Mouse (Mus musculus): ENCODE results near the gene Panx1. TPM values are rescaled to one million over a fixed set of nuclear protein-coding genes. Genes with fewer than 3 reads are reported as not detected.

Panx1 gene
- polyA plus RNA-seq, 1 experiment from 2014 or later = 51.7 TPM

- Histone ChIP-seq H3K4me3 (ENCODE audit: low read depth, low read length) (no peak overlapping the region), H3K9ac (replicated peaks; ENCODE audit: low read depth, low read length) (no peak overlapping the region), H3K27ac (ENCODE audit: low read length) (no peak overlapping the region), H3K9me3 (ENCODE audit: control insufficient read depth, low read depth, low read length) (no peaks in the 10 kb centered on the region), H3K36me3 (ENCODE audit: control insufficient read depth, insufficient read depth, low read length) (no peaks in the 10 kb centered on the region), H3K4me1 (ENCODE audit: control insufficient read depth, insufficient read depth, low read length) (peaks cover 8% of the 10 kb centered on the region; the same call in 1 of the 2 replicates), H3K4me2 (replicated peaks; ENCODE audit: low read depth, low read length) (no peak overlapping the region), H3K27me3 (ENCODE audit: control insufficient read depth, insufficient read depth, low read length) (no peaks in the 10 kb centered on the region)
- 84% methylated on average over 11 of the region's 11 CpGs for WGBS
- ATAC-seq (ENCODE audit: insufficient number of reproducible peaks, insufficient read depth, low FRiP score, low read depth) = no peak
Measured at GRCm38 (mm10) chr9:15041556-15041955, 3.7 kb downstream of the Panx1 start.

DNA sequence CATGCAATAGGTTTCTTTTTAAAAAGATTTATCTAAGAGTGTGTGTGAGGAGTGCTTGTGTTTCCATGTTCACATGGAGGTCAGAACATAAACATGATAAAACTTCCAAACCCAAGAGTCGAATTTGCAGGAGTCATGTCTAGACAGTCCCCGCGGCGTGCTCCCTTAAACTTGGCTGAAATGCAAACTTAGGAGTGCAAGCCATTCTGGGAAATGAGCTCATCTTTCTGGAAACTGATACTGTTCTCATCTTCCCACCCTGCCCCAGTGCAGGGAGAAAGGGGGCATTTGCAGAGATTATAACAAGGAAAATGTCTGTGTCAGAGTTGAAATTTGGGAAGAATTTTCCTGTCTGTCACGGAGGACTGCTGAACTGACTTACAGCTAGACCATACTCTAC lies 5.4 kb downstream of the Panx1 start:
- no peak for ATAC-seq (ENCODE audit: insufficient number of reproducible peaks, insufficient read depth, low FRiP score, low read depth)
- no peaks in the 10 kb centered on the region for H3K9me3 ChIP-seq (ENCODE audit: control insufficient read depth, low read depth, low read length)
- H3K27ac ChIP-seq (ENCODE audit: low read length) = no peak overlapping the region
- H3K4me1 ChIP-seq (ENCODE audit: control insufficient read depth, insufficient read depth, low read length) = 0 out of 2 replicates have a peak, but pooled peaks cover 5% of the 10 kb centered on the region
- H3K4me3 ChIP-seq (ENCODE audit: low read depth, low read length) = no peak overlapping the region
- H3K4me2 ChIP-seq (replicated peaks; ENCODE audit: low read depth, low read length) = no peak overlapping the region
- H3K27me3 ChIP-seq (ENCODE audit: control insufficient read depth, insufficient read depth, low read length) = no peaks in the 10 kb centered on the region
- H3K36me3 ChIP-seq (ENCODE audit: control insufficient read depth, insufficient read depth, low read length) = no peaks in the 10 kb centered on the region
- 83% methylated on average over 5 of the region's 5 CpGs for WGBS
- H3K9ac ChIP-seq (replicated peaks; ENCODE audit: low read depth, low read length) = no peak overlapping the region

DNA sequence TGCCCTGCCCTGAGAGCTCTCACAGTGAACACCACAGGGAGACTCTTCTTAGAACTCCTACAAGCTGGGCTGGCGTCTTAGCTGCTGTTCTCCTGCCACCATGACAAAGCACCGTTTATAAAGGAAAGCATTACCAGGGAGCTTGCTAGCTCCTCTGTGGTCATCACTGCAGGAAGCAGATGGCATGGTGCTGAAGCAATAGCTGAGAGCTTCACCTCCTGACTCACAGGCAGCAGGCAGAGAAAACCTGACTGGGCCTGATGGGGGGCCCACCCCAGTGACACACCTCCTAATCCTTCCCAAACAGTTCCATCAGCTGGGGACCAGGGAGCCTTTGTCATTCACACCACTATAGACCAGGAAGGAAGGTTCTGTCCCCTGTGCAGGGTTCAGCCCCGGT lies 7.6 kb downstream of the Panx1 start:
- no peaks in the 10 kb centered on the region for H3K36me3 ChIP-seq (ENCODE audit: control insufficient read depth, insufficient read depth, low read length)
- H3K27me3 ChIP-seq (ENCODE audit: control insufficient read depth, insufficient read depth, low read length) = no peaks in the 10 kb centered on the region
- peak; percentile 26; the same call in 1 of the 2 replicates for ATAC-seq (ENCODE audit: insufficient number of reproducible peaks, insufficient read depth, low FRiP score, low read depth)
- no peak overlapping the region for H3K4me3 ChIP-seq (ENCODE audit: low read depth, low read length)
- H3K9ac ChIP-seq (replicated peaks; ENCODE audit: low read depth, low read length) = no peak overlapping the region
- H3K4me1 ChIP-seq (ENCODE audit: control insufficient read depth, insufficient read depth, low read length) = no peaks in the 10 kb centered on the region
- H3K27ac ChIP-seq (ENCODE audit: low read length) = peak overlapping the region; percentile 63; the same call in 1 of the 2 replicates
- H3K9me3 ChIP-seq (ENCODE audit: control insufficient read depth, low read depth, low read length) = no peaks in the 10 kb centered on the region
- 47% methylated on average over 3 of the region's 3 CpGs for WGBS
- H3K4me2 ChIP-seq (replicated peaks; ENCODE audit: low read depth, low read length) = no peak overlapping the region

GRCm38 (mm10) chr9:15037237-15037636 lies 8.0 kb downstream of the Panx1 start:
- Histone ChIP-seq H3K9ac (replicated peaks; ENCODE audit: low read depth, low read length) (no peak overlapping the region), H3K4me3 (ENCODE audit: low read depth, low read length) (no peak overlapping the region), H3K27ac (ENCODE audit: low read length) (no peak overlapping the region), H3K36me3 (ENCODE audit: control insufficient read depth, insufficient read depth, low read length) (no peaks in the 10 kb centered on the region), H3K27me3 (ENCODE audit: control insufficient read depth, insufficient read depth, low read length) (no peaks in the 10 kb centered on the region), H3K9me3 (ENCODE audit: control insufficient read depth, low read depth, low read length) (no peaks in the 10 kb centered on the region), H3K4me1 (ENCODE audit: control insufficient read depth, insufficient read depth, low read length) (no peaks in the 10 kb centered on the region), H3K4me2 (replicated peaks; ENCODE audit: low read depth, low read length) (no peak overlapping the region)
- peak; percentile 54 for ATAC-seq (ENCODE audit: insufficient number of reproducible peaks, insufficient read depth, low FRiP score, low read depth)

DNA sequence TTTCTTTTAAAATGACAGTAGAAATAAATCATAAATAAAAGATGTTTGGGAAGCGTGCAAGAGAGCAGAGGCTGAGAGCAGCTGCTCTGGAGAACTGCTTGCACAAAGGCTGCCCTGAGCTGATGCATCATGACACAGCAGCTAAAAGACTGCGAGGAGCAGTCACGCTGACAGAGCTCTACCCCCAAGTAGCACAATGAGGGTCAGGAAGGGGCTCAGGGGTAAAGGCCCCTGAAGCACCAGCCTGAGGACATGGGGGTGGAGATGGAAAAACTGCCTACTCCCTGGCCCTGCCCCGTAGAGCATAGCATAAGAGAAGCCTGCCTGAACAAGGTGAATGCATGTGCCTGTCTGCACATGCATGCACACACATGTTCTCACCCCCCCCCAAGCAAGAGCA lies 8.5 kb downstream of the Panx1 start:
- 42% methylated on average over 4 of the region's 4 CpGs for WGBS
- H3K9ac ChIP-seq (replicated peaks; ENCODE audit: low read depth, low read length) = no peak overlapping the region
- H3K27ac ChIP-seq (ENCODE audit: low read length) = no peak overlapping the region
- no peak overlapping the region for H3K4me3 ChIP-seq (ENCODE audit: low read depth, low read length)
- no peaks in the 10 kb centered on the region for H3K4me1 ChIP-seq (ENCODE audit: control insufficient read depth, insufficient read depth, low read length)
- no peak overlapping the region for H3K4me2 ChIP-seq (replicated peaks; ENCODE audit: low read depth, low read length)
- H3K36me3 ChIP-seq (ENCODE audit: control insufficient read depth, insufficient read depth, low read length) = no peaks in the 10 kb centered on the region
- no peaks in the 10 kb centered on the region for H3K9me3 ChIP-seq (ENCODE audit: control insufficient read depth, low read depth, low read length)
- H3K27me3 ChIP-seq (ENCODE audit: control insufficient read depth, insufficient read depth, low read length) = no peaks in the 10 kb centered on the region
- ATAC-seq (ENCODE audit: insufficient number of reproducible peaks, insufficient read depth, low FRiP score, low read depth) = peak; percentile 42; the same call in 1 of the 2 replicates

DNA sequence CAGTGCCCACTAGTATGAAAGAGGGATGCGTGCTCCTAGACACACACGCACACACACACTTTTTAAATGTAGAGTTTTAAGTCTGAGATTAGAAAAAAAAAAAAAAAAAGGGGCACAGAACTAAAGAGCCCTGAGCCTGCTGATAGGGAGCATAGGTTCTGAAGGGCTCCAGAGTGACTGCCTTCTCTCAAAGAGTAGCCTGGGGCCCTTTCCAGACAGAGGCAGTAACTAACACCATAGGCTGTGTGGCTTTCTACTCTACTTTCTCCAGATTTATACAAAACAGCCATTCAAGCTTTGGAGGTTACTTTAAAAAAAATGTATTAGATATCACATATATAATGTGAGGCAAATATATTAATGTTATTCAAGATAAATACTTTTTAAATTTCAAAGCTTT lies 8.9 kb downstream of the Panx1 start:
- 98% methylated on average over 2 of the region's 2 CpGs for WGBS
- ATAC-seq (ENCODE audit: insufficient number of reproducible peaks, insufficient read depth, low FRiP score, low read depth) = no peak

DNA sequence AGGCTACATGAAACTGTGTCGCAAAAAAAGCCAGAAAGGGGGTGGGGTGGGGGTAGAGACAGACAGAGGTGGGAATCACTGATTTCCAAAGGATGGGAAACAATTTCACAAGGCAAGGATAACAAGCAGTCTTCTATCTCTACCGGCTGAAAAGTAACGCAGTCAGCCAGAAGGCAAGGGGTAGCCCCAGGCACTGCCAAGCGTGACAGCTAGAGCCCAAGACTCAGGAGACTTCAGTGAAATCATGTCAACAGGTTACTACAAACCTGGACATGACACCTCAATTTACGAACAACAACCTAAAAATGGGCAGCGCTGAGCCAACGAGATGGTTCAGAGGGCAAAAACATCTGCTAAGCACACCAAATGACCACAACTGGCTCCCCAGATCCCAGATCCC lies 9.3 kb downstream of the Panx1 start:
- ATAC-seq (ENCODE audit: insufficient number of reproducible peaks, insufficient read depth, low FRiP score, low read depth) = no peak
- Histone ChIP-seq H3K4me1 (ENCODE audit: control insufficient read depth, insufficient read depth, low read length) (no peaks in the 10 kb centered on the region), H3K4me2 (replicated peaks; ENCODE audit: low read depth, low read length) (no peak overlapping the region), H3K9ac (replicated peaks; ENCODE audit: low read depth, low read length) (no peak overlapping the region), H3K36me3 (ENCODE audit: control insufficient read depth, insufficient read depth, low read length) (no peaks in the 10 kb centered on the region), H3K27ac (ENCODE audit: low read length) (no peak overlapping the region), H3K4me3 (ENCODE audit: low read depth, low read length) (no peak overlapping the region), H3K9me3 (ENCODE audit: control insufficient read depth, low read depth, low read length) (no peaks in the 10 kb centered on the region), H3K27me3 (ENCODE audit: control insufficient read depth, insufficient read depth, low read length) (no peaks in the 10 kb centered on the region)
- 97% methylated on average over 7 of the region's 7 CpGs for WGBS

More for the DNA sequence above, 8.9 kb downstream of the Panx1 start:
- Histone ChIP-seq H3K4me2 (replicated peaks; ENCODE audit: low read depth, low read length) (no peak overlapping the region), H3K9ac (replicated peaks; ENCODE audit: low read depth, low read length) (no peak overlapping the region), H3K4me3 (ENCODE audit: low read depth, low read length) (no peak overlapping the region), H3K4me1 (ENCODE audit: control insufficient read depth, insufficient read depth, low read length) (no peaks in the 10 kb centered on the region), H3K36me3 (ENCODE audit: control insufficient read depth, insufficient read depth, low read length) (no peaks in the 10 kb centered on the region), H3K9me3 (ENCODE audit: control insufficient read depth, low read depth, low read length) (no peaks in the 10 kb centered on the region), H3K27ac (ENCODE audit: low read length) (no peak overlapping the region), H3K27me3 (ENCODE audit: control insufficient read depth, insufficient read depth, low read length) (no peaks in the 10 kb centered on the region)

GRCm38 (mm10) chr9:15034546-15035273 lies 10.6 kb downstream of the Panx1 start:
- H3K27me3 ChIP-seq (ENCODE audit: control insufficient read depth, insufficient read depth, low read length) = no peaks in the 10 kb centered on the region
- H3K36me3 ChIP-seq (ENCODE audit: control insufficient read depth, insufficient read depth, low read length) = no peaks in the 10 kb centered on the region
- 81% methylated on average over 7 of the region's 7 CpGs for WGBS
- no peak overlapping the region for H3K4me3 ChIP-seq (ENCODE audit: low read depth, low read length)
- no peaks in the 10 kb centered on the region for H3K9me3 ChIP-seq (ENCODE audit: control insufficient read depth, low read depth, low read length)
- no peak overlapping the region for H3K27ac ChIP-seq (ENCODE audit: low read length)
- ATAC-seq (ENCODE audit: insufficient number of reproducible peaks, insufficient read depth, low FRiP score, low read depth) = no peak
- H3K9ac ChIP-seq (replicated peaks; ENCODE audit: low read depth, low read length) = no peak overlapping the region
- H3K4me1 ChIP-seq (ENCODE audit: control insufficient read depth, insufficient read depth, low read length) = no peaks in the 10 kb centered on the region
- no peak overlapping the region for H3K4me2 ChIP-seq (replicated peaks; ENCODE audit: low read depth, low read length)
